Mouse (Mus musculus) lung, adult 18-20 months (tissue): Measurements from ENCODE around the gene Shroom2.
A peak's percentile ranks its signal among the peaks of the same experiment; 100 is the strongest.

Source experiments
- DNase-seq, 2 experiments: peaks; one replicate each; pipeline ENCODE4 v3.0.0; 2022; ENCODE audit warnings: mixed read lengths in 2 of 2

The Shroom2 gene

GRCm38 (mm10) chrX:152701679-152702078, 67.6 kb downstream of the Shroom2 start:
- DNase-seq: no peak

- no peak for DNase-seq
Measured at GRCm38 (mm10) chrX:152690788-152691291, 78.4 kb downstream of the Shroom2 start.

DNA sequence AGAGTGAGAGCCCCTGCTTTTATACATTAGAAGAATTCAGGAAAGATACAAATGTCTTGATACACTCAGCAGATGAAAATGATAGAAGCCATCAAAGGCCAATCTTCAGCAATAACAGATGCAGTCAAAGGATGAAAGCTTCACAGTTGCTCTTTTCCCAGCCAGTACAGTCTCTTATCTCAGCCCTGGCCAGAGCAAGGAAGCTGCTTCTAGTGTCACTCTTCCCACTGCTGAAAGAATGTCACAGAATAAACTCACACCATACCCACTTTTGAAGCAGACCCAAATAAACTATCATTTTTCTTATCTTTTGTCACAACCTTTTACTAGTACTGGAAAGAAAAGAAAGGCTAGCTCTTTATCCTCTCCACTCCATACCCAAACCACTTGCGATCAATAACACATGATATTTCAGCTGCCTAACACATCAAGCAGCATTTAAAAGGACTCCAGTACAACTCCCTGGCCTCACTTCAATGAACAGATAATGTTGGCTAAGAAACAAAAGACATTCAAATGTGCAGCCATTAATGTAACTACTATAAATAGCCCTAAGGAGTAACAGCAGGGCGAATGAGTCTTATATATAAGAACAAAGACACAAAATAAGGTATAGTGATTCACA, 90.0 kb downstream of the Shroom2 start:
- DNase-seq: no peak

DNA sequence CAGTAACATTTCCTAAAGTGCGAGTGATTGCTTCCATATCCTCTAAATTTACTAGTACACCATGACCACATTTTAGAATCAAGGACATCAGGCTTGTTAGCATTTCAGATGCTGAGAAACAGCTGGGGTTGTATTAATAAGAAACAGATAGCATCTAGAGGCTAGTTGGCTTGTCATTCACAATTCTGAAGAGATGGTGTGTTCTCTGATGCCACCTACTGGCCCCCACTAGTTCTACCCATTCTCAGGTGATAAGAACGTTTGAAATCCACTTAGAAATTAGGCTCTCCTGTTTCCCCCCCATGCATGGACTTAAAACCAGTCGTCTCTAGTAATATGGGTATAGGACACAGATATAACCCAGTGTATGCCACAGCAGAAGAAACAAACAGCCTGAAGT, 92.9 kb downstream of the Shroom2 start:
- no peak for DNase-seq

DNA sequence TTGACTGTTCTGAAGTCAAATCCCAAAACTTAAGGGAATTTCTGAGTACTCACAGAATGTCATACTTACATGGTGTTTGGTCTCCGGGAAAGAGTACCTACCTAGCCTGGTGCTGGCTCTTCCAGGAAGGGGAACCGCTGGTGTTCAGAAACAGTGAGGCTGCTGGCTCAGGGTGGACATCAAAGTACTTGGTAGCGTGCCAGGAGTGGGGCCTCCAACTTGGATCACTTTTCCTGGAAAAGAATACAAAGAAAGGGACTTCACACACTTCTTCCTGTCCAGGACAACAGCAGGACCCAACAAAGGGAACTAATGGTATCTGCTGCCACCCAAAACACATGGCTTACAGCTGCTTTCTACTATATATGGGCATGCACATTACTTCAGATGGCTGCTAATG, 95.8 kb downstream of the Shroom2 start:
- DNase-seq: no peak

- DNase-seq: no peak
Measured at GRCm38 (mm10) chrX:152657363-152658036, 111.8 kb downstream of the Shroom2 start.

DNA sequence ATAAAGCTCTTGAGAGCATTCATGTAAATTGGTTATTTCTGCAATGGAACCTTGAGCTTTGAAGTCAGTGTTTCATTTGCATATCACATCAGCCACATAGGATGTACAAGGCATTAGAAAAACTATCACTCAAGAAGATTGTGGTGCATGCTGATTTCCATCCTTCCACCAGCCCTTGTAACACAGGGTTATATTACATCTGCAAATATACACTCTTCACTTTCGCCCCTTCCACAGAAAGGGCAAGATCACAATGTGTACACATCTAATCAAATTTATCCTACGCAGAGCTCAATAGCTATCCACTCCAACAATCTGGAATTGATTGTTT, 112.7 kb downstream of the Shroom2 start:
- no peak for DNase-seq

- no peak for DNase-seq
Measured at GRCm38 (mm10) chrX:152655796-152656608, 113.3 kb downstream of the Shroom2 start.

- DNase-seq: no peak
Measured at GRCm38 (mm10) chrX:152652676-152653075, 116.6 kb downstream of the Shroom2 start.

DNA sequence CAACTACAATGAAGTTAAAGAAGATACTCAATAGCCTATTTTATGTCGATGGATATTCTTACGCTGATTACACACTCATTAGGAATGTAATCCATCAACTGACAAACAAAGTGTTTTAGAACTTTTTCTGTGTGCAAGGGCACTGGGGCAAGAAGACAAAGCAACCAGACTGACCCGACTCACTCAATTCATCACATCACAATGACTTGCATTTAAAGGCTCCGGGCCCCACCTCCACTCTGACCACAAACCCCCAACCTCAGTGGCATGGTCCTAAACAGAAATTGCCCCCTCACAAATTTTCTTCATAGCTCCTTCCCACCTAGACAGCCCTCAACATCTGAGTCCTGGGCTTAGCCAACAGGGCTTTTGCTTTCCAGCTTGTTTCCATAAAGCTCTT, 124.4 kb downstream of the Shroom2 start:
- DNase-seq: no peak

- DNase-seq: no peak
Measured at GRCm38 (mm10) chrX:152643679-152644638, 125.3 kb downstream of the Shroom2 start.

- no peak for DNase-seq
Measured at GRCm38 (mm10) chrX:152643201-152643600, 126.1 kb downstream of the Shroom2 start.

GRCm38 (mm10) chrX:152642627-152643026, 126.6 kb downstream of the Shroom2 start:
- no peak for DNase-seq

DNA sequence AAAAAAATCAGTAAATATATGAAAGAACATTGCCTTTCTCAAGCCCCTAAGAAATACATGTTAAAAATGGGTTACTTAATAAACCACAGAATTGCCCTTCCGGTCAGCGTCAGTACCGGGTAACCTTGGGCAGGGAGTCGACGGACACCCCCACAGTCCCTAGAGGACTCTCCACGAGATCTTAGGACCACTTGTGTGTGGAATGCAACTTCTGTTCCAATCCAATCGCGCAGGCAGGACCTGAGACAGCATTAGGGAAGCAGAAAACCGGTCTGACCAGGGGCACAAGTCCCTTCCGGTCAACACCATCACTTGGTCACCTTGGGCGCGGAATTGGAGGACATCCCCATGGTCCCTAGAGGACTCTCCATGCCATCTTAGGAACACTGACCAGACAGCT, 133.9 kb downstream of the Shroom2 start:
- DNase-seq: peak; percentile 62 to 77

- no peak for DNase-seq
Measured at GRCm38 (mm10) chrX:152621407-152621806, 147.9 kb downstream of the Shroom2 start.

DNA sequence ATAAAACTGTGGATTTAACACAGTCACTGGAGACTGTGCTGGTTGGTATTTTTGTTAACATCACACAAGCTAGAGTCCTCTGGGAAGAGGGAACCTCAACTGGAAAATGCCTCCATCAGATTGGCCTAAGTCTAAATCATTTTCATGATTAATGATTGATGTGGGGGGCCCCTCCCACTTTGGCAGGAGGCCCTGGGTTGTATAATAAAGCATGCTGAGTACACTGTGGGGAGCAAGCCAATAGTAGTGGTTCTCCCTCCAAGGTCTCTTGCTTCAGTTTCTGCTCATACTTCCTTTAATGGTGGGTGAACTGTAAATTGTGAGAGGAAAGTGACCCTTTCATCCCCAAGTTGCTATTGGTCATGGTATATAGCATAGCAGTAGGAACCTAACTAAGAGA, 148.3 kb downstream of the Shroom2 start:
- peak; percentile 8 to 29 for DNase-seq

DNA sequence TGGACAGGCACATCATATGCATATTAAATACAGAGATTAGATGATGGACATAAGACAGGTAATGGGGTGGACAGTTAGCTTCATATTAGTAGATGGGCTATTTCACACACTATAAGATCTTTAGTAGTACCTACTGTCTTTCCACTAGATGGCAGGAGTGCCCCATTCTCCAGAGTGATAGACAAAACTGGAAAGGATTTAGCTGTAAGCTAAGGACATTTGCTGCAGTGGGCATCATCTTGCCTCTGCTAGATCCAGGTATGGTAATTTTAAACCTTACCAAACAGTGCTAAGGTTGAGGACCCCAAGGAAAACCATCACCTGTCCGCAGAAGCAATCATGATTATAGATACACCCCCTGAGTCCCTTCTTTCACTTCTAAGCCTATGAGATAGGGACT, 150.8 kb downstream of the Shroom2 start:
- no peak for DNase-seq

DNA sequence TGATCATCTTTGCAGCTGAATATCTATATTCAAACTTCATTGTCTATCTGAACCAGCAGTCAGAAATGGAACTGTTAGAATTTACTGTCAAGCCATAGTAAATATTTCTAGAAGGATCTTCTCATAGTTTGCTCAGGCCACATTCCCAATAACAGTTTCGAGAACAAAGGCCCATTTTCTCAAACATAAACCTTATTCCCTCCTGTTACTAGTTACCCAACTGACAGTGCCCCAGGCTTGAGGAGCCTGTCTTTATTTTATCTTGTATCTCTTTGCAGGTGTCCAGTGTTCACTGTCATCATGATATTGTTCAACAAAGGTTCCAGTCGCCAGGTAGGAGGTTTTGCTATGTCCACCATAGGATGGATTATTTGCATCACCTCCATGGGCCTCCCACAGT, 206.2 kb downstream of the Shroom2 start, which contains the start of gene Cldn34a:
TSS of gene Cldn34a (plus strand) at position 301 of the 400 bp plus-strand sequence.
- DNase-seq: no peak
